Mouse (Mus musculus) skeletal muscle tissue, adult 2 months (tissue): ENCODE measurements around the gene Arnt2.

ENCODE experiments used
- DNase-seq: peaks from one replicate; pipeline ENCODE4 v3.0.0-alpha.2; 2012; ENCODE audit warnings: low read depth, low spot score

Arnt2 gene

DNA sequence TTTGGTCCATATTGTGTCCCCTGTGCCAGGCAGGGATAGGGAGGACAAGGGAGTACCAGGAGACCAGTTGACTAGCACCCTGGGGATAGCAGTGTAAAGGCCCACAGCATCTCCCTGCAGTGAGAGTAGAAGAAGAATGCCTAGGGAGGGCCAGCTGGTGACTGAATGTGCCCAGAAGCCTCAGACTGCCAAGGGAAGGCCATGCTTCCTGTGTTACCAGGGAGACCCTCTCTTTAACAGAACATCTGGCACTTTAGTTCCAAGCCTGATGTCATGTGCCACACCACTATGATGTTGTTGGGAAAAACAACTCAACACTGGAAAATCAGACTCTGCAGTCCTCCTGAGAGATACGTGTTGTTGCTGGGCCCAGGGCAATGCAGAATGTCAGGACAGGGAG lies 12.7 kb downstream of the Arnt2 start:
- DNase-seq = peak; percentile 0

DNA sequence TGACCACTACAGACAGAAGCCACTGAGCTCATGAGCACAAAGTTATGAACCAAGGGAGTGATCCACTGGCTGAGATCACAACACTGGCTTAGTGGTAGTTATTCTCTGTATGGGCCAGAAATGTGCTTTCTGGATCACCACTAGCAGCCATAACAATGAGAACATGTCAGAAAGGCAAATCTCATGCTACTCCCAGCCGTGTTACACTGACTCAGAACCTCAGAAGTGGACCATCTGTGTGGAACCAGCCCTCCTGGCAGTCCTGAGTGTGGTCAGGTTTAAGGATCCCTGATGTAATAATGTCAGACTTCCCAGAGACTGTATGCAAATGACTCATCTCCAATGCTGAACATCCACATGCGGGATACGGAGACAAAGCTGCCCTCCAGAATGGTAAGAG lies 13.4 kb downstream of the Arnt2 start:
- DNase-seq = no peak

DNA sequence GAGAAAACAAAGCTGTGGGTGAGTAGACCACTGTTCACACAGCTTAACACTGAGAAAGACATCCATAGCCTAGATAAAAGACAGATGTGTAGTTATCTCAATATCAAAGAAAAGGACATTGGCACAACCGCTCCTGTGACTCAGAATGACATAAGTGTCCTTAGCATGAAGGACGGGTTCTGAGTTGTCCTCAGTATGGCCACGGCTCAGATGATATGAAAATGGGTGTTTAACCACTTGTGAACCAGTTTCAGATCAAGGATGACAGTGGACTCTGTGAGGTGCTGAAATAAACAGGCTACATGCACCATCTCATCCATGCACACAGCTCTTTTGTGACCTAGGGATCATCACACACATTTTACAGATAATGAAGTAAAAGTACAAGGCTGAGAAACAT lies 22.1 kb downstream of the Arnt2 start:
- DNase-seq = no peak

DNA sequence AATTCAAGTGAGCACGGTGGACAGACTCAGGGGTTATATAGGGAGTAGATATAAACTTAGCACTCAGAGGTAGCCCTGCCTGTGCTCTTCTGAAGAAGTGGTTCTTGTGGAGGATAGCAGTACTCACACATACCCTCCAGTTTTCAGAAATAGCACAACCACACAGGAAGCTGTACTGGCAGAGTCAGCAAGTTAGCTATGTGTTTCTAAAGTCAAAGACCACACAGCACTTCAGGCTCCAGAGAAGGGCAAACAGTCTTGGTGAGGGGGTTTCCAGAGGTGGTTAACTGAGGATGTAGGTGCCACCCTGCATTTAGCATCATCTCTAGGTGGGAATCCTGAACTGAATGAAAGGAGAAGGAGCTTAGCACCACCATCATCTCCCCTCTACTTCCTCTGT lies 23.5 kb downstream of the Arnt2 start:
- DNase-seq = no peak

DNA sequence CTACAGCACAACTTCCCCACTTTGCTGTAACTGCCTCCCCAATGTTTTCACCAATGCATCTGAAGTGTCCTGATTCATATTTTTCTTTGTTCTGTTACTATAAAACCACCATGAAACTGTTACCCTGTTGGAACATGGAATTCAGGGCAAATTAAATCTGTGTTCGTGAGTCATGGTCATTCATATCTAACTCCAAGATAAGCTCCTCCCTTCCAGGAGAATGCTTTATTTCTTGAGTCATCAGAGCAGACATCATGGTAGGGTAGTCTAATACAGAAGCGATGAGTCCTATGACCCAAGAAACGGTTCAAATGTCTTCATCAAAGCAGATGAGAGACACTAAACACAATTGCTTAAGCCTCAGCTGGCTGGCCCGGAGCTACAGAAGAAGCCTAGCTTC lies 25.2 kb downstream of the Arnt2 start:
- no peak for DNase-seq

DNA sequence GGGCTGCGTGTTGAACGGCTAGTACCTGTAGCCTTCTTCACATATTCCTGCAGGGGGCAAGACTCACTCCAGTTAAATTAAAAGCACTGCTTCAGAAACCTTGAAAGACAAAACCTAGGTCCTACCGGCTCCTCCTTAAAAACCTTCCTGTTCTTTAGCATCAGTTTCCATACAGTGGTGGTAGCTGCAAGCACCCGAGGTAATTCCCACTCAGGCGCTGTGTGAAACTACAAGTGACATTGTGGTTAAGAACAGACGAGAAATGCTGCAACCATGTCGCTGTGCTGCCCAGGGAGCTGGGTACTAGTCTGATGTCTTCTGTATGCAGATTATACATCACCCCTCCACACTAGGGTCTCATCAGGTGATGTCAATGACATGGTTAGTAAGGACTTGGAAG lies 25.9 kb downstream of the Arnt2 start:
- DNase-seq = no peak

DNA sequence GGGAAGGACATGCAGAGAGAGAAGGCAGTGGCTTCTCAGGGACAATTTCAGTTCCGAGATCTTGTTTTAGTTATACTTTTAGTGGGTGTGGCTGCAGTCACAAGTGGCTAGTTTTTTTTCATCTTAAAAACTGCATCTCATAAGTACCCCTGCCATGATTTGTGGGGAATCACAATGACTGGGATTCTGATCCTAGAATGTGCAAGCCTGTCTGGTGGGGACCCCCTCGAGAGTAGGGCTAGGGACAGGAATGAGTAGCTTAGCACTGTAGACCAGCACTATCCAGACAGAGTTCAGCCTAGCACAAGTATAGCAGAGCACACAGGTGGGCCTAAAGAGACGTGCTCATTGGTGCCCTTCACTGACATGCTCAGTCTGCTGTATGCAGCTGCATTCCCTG lies 27.6 kb downstream of the Arnt2 start:
- no peak for DNase-seq

DNA sequence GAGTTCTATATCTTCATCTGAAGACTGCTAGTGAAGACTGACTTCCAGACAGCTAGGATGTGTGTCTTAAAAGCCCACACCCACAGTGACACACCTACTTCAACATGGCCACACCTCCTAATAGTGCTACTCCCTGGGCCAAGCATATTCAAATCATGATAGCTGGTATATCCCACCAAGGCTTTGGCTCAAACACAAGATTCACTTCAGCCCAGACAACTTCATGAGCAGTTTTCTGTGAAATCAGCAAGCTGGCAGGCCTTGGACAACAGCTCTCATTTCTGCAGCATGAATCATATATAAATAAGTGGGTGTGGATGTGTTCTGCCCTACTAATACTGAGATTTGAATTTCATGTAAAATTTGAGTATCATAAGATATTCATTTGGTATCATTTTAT lies 29.2 kb downstream of the Arnt2 start:
- no peak for DNase-seq

DNA sequence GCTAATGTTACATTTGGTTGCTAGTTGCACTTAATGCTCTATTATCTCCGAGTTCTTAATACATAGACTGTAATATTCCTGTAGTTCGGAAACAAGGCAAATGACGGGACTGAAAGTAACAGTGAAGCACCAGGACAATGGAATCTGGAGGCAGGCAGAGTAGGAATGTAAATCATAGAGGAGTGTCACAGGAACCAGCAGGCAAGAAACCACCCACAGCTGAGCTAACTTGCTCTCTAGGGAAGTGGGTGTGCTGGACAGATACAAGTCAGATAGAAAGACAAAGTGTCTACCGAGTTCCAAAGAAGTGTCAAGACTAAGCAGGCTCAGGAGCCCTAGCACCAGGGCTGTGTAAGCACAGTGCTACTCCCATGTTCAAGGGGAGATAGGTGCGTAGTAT lies 32.6 kb downstream of the Arnt2 start:
- DNase-seq = no peak

DNA sequence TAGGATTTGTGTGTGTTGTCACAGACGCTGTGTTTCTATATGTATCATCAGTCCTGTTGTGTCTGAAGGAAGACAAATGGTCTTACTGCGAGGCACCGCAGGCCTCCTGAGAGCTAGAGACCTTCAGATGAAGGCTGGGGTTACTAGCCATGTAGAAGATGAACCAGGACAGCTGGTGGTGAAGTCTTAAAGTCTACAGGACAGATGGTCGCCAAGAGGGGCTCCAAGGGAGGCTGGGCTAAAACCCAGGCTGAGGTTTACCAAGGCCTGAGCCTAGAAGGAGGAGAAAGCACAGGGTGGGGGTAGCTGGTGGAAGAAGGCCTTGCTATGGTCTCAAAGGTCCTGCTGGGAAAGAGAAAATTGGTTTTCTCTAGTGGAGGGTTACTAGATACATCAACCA lies 36.3 kb downstream of the Arnt2 start:
- no peak for DNase-seq

DNA sequence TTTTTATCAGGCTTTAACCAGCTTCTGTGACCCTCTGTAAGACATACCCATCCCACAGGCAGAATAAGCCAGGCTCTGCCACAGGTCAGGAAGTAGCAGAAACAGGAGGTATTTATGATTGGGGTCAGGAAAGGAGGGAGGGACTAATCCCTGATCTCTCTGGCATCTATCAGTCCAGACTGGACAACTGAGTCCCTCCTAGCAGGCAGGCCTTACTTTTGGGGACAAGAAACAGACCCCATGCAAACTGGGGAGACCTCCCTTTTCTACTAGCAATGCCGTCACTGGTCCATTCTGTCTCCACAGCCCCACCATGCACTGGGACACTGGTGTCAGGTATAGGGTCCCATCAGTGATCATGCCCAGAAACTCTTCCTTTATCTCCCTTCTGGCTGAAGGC lies 37.1 kb downstream of the Arnt2 start:
- no peak for DNase-seq

DNA sequence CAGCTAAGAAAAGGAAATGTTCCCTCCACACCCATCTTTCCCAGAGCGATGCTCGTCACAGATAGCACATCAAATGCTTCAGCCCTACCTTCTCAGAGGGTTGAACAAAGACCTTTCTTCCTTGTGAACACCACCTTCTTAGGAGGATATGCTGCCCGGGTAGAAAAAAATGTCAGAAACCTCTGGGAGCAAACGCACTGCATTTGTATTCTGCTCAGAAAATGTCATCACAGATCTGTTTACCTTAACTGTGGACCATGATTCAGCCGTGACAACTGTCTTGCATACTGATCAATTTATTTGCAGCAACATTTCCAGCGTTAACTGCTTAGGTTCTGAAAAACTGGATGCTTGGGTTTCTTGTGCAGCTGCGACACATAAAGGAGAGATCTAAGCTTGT lies 37.7 kb downstream of the Arnt2 start:
- no peak for DNase-seq

DNA sequence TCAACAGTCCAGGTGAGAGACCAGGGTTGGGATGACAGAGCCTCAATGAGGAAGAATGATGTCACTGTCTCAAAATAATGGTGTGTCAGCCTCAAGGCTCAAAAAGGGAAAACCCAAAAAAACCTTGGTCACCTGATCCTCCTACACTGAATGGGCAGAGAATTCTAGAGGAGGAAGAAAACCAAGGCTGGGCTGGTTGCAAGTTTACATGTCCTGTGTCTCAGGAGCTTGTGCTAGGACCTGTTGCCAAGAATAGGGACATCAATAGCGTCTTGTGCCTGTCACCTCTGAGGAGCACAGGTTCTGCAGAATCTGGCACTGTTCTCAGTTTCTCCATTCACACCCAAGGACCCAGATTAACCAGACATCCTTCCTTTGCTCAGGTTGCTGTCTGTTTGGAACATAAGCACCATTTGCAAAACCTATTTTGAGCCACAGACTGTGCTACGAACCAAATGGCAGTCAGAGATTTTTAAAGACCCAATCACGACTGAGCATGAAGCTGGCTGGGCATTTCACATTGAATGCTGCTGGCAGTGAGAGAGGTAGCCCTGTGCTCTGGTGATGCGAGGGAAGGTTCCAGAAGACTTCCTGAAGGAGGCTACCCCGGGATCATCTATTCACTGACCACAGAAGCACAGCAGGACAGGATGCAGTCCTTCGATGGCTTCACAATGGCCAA lies 38.9 kb downstream of the Arnt2 start:
- DNase-seq = no peak

DNA sequence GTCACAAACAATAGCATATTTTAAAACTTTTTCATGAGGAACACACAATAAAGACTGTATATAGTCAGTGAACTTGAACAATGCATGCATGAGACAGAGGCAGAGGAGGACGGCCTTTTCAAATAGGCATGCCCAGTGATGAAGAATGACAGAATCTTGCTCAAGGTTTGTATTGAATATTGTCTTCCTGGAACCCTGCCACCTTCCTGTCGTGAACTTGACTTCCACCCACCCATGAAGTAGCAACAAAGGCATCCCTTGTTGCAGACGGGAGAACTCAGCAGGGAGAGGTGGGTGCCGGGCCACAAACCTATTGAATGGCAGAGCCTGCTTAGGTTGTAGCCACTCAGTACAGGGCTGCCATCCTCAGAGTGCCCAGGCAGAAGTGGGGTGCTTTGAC lies 43.7 kb downstream of the Arnt2 start:
- DNase-seq = no peak

DNA sequence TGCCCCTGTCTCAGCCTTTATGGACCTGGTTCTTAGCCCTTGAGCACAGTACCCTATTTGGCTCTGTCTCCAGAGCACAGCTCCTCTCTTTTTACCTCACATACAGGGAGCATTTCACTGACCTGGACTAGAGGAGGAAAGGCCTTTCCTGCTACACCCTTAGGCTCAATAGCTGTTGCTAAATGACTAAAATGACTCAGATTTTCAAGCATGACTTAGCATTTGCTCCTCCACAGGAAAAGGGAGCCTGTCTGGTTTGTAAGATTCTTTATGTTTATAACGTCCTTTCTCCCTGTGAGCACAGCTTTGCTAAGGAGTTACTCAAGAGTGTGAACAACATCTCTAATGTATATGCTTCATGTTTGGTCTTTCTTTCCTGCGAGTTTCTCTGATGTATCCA lies 47.3 kb downstream of the Arnt2 start:
- DNase-seq = no peak

DNA sequence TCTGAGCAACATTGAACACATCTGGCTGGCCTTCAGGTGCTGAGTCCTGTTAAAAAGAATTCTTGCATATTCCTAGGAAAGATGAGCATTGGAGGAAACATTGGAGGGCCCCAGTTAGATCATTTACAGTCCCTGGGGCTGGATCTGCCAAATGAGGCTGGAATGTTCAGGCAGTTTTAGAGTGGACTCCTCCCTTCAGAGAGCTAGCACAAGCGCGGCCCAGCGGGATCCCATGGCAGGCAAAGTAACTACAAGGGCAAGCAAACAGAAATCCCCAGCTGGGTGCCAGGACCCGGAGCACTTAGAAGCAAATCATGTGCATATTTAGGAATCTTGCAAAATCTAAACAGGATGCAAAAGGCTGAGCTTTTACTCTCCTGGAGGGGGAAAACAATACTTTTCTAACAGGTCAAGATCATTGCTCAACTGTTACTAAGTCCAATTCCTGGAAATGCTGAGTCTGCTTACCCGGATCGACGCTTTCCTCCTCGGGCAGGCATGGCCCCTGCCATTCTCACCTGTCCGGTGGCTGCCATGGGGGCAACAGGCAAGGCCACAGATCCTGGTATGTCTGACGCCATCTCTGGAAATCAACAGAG lies 48.8 kb downstream of the Arnt2 start:
- DNase-seq = no peak

DNA sequence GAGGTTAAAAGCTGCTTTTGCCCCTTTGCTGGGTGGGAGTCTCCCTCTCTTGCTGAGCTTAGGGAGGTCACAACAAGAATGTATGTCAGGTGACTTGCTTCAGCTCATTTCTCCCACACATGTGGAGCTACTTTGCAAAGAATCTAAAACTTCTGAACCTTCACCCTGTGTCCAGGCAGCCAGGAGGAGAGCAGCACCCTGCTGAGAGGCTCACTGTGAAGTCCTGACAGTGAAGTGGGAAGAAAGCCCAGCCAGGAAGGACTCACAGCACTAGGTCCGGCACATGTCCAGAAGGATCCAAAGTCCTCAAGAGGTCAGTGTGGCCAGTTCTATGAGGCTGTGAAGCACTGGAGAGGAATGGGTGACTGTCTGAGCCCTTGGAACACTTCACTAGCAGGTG lies 51.5 kb downstream of the Arnt2 start:
- DNase-seq = no peak

DNA sequence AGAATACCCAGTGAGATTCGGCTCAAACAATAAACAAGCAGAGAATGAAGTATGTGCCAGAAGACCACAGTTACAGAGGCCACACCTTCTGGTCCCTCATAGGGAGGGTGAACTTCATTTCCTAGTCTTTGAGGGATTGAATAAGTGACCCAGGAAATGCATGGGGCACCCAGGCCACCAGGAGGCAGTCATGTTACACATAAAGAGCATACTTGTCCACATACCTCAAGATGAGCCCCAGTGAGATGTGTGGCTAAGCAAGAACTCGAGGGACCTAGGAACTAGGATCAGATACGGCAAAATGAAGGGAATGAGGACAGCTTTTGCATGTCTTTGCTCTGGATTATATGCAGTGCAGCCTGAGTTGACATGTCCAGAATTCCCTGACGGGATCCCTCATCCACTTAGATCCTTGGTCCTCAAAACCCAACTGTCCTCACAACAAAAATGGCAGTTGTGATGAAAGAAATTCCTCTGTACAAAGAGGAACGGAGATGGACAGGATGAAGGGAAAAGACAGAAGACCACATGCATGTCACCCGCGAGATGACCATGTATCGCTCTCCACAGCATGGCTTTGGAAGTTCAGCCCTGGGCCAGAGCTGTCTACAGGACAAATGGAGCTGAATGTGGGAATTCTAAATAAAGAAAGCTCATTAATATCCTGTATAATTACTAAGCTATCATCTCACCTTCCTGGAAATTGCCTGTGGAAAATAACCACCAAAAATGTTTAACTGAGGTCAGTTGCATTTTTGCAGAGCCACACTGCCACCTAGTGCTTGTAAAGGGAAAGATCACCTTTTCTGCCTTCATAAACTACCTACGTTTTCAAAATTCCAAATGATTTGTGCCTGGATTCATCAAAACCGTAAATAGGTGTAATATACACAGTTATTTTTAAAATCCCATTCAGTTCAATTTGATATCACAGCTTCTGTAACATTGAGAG lies 54.1 kb downstream of the Arnt2 start:
- no peak for DNase-seq

DNA sequence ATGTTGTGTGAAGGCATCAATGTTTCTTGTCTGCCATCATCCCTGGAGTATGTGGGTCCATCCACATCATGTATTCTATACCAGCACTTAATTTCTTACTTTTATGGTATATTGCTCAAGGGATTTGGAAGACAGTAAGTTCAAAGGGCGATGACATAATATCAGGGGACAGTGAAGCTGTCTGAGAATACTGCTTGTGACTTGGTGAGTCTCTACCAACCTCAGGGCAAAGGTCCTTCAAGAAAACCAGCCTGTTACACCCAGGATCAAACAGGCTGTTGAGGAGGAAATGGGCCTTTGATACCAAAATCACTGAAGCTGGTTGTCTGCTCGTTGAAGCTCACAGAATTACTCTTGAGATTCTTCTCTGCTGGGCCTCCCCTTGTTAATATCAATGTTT lies 55.1 kb downstream of the Arnt2 start:
- no peak for DNase-seq

DNA sequence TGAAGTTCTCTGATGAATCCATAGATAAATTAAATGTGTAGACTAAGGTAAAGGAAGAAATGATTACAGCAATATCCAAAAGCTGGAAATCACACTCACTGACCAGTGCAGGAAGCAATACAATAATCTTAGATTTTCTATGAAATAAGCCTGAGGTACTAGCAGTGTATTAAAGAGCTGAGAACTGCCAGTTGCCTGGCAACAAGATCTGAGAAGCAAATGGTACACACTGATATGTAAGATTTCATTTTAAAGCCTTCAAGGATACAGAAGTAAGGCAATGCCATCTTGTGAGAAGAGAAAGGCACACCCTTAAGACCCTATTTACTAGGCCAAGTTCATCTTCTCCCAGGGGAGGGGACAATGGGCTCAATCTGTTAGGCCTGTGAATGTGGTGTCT lies 59.4 kb downstream of the Arnt2 start:
- DNase-seq = no peak

DNA sequence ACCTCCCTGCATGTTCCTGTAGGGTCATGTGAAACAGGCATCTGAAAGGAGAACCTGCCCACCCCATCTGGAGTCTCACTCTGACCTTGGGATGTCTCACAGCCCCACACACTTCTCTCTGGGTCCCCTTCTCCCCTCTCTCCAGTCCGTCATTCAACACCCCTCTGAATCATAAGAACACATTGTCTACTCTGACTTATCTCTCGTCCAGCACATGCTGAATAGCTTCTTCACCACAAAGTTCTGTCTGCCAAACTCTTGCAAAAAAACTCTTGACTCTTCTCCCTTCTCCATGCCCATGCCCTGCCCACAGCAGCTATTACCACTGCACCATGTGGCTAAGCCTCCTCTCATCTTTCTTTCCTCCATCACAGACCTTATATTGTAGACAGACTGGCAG lies 60.0 kb downstream of the Arnt2 start:
- no peak for DNase-seq

DNA sequence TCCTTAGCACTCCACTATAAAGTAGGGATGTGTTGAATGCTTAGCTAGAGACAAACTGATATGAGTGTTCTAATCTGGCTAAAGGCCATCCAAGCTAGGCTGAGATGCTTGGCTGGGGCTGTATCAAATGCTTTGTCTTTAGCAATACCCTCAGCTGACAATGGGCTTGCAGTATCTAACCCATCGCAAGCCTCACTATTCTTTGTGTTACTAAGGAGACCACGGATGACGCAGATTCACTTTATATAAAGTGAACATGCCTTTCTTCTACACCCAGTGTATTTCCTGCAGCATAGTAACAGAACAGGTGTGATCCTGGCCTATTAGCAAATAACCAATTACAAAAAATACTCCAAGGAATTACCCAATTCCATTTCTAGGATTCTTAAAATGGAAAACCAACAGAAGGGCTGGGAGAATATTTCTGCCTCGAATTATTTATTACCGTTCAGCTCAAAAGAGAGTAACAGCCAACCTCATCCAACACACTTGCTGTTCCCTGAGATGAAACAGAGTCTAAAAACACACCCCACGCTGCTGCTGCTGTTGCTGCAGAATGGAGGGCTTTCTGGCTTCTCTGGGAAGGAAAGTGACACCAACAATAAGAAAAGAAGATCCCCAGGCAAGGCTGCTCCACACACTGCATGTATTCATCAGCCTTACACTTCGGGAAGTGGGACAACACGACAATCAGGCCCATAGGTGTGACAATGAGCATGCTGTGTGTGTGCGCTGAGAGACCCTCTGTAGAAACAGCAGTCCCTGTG lies 61.6 kb downstream of the Arnt2 start:
- no peak for DNase-seq
